Comparison of ENCODE assay signal across 13 mouse cellular contexts in genomic region chr9:60445821-60446220, GRCm38 (mm10).
A peak's percentile ranks its signal among the peaks of the same experiment; 100 is the strongest.
DNase-seq lines count a peak whose midpoint lies in the region; ATAC-seq and TF ChIP-seq lines count a peak whose summit lies in the region.
"Had no signal": no experiment of that assay in that cellular context is flagged by ENCODE, and none has a peak within 500 bp of the region (broad histone marks: within the 10 kb centered on the region; RNA-seq: fewer than 3 reads in every experiment).

No protein-coding gene starts in this region.

- H3K4me3 ChIP-seq in heart, embryonic 13.5 days: no peak overlapping the region
- no peak overlapping the region for H3K4me3 ChIP-seq in heart, postnatal 0 days (ENCODE audit: low read depth, low read length)
- H3K4me3 ChIP-seq in lung, postnatal 0 days (ENCODE audit: low read depth, low read length): no peak overlapping the region

- H3K4me1 ChIP-seq in heart, embryonic 13.5 days: peaks cover 15% of the 10 kb centered on the region
- H3K4me1 ChIP-seq in heart, postnatal 0 days (ENCODE audit: control insufficient read depth, insufficient read depth): peaks cover 5% of the 10 kb centered on the region; the same call in 1 of the 2 replicates
- no peaks in the 10 kb centered on the region for H3K4me1 ChIP-seq in lung, postnatal 0 days (ENCODE audit: insufficient read depth, low read depth, low read length)

- H3K9ac ChIP-seq in heart, embryonic 13.5 days: no peak overlapping the region
- no peak overlapping the region for H3K9ac ChIP-seq in heart, postnatal 0 days (replicated peaks; ENCODE audit: low read depth, low read length)
- no peak overlapping the region for H3K9ac ChIP-seq in lung, postnatal 0 days (replicated peaks; ENCODE audit: low read depth)

- peak overlapping the region; percentile 34; the same call in 1 of the 2 replicates for H3K27ac ChIP-seq in heart, embryonic 13.5 days (replicated peaks)
- H3K27ac ChIP-seq in heart, postnatal 0 days (ENCODE audit: low read depth): peak overlapping the region; percentile 39
- H3K27ac ChIP-seq in lung, postnatal 0 days (ENCODE audit: low read length): no peak overlapping the region
- H3K27ac ChIP-seq: macrophage had no signal

- no peaks in the 10 kb centered on the region for H3K36me3 ChIP-seq in heart, embryonic 13.5 days
- no peaks in the 10 kb centered on the region for H3K36me3 ChIP-seq in heart, postnatal 0 days (replicated peaks; ENCODE audit: control insufficient read depth, insufficient read depth, low read length)
- no peaks in the 10 kb centered on the region for H3K36me3 ChIP-seq in lung, postnatal 0 days (ENCODE audit: insufficient read depth, low read length)

- ATAC-seq in heart, embryonic 13.5 days (ENCODE audit: extremely low read depth, insufficient number of reproducible peaks, low FRiP score, low TSS enrichment): no peak
- ATAC-seq in heart, postnatal 0 days (ENCODE audit: insufficient read depth, low read depth): peak; percentile 41; the same call in 1 of the 2 replicates
- ATAC-seq in lung, postnatal 0 days: peak; percentile 49
- ATAC-seq: CD4-positive, CD25-positive, alpha-beta regulatory T cell, adult 4 months had no signal

- DNase-seq in heart, adult 11 months: no peak
- DNase-seq in Muller cell, postnatal 12 days (ENCODE audit: inconsistent ontology term): peak; percentile 65
- DNase-seq in heart, postnatal 0 days (ENCODE audit: low spot score): no peak
- peak; percentile 65 for DNase-seq in lung, postnatal 0 days (ENCODE audit: low spot score)
- DNase-seq in embryo, embryonic 11 days: no peak
- no peak for DNase-seq in MN1 (ENCODE audit: low spot score)
- DNase-seq in cerebellum, postnatal 36 days: no peak
- DNase-seq: adrenal gland, postnatal 10 days; cerebellum, adult 11 months; kidney, postnatal 14 days had no signal

- H3K4me2 ChIP-seq in heart, embryonic 13.5 days: no peak overlapping the region
- no peak overlapping the region for H3K4me2 ChIP-seq in heart, postnatal 0 days (ENCODE audit: low read depth, low read length)
- no peak overlapping the region for H3K4me2 ChIP-seq in lung, postnatal 0 days (replicated peaks; ENCODE audit: low read depth, low read length)

- WGBS in heart, embryonic 13.5 days: 66% methylated on average over 4 of the region's 4 CpGs
- WGBS in heart, postnatal 0 days: 42% methylated on average over 4 of the region's 4 CpGs
- WGBS in lung, postnatal 0 days: 26% methylated on average over 4 of the region's 4 CpGs

- TF ChIP-seq EP300 in heart, postnatal 0 days (IDR thresholded peaks at IDR 0.05; ENCODE audit: low read depth): no peak
- TF ChIP-seq EP300 in lung, postnatal 0 days (IDR thresholded peaks at IDR 0.05): no peak

- no peaks in the 10 kb centered on the region for H3K9me3 ChIP-seq in heart, embryonic 13.5 days
- no peaks in the 10 kb centered on the region for H3K9me3 ChIP-seq in heart, postnatal 0 days (replicated peaks; ENCODE audit: control insufficient read depth, low read length)
- H3K9me3 ChIP-seq in lung, postnatal 0 days (ENCODE audit: low read length): no peaks in the 10 kb centered on the region

- no peaks in the 10 kb centered on the region for H3K27me3 ChIP-seq in heart, embryonic 13.5 days (replicated peaks)
- H3K27me3 ChIP-seq in heart, postnatal 0 days (ENCODE audit: control insufficient read depth, insufficient read depth, low read length): no peaks in the 10 kb centered on the region
- no peaks in the 10 kb centered on the region for H3K27me3 ChIP-seq in lung, postnatal 0 days (replicated peaks; ENCODE audit: insufficient read depth, low read length)

- no peak for TF ChIP-seq CTCF in heart, postnatal 0 days (IDR thresholded peaks at IDR 0.05; ENCODE audit: low read depth)
- TF ChIP-seq CTCF in lung, postnatal 0 days (IDR thresholded peaks at IDR 0.05): no peak

Comparison
In these comparisons a context has a peak if more than half of its experiments do, and no peak if none do; other contexts are left out.
1. DNase-seq: peak in Muller cell, postnatal 12 days (single experiment) and lung, postnatal 0 days (single experiment); none in heart, adult 11 months (single experiment), heart, postnatal 0 days (single experiment), embryo, embryonic 11 days (single experiment), MN1 (single experiment) and cerebellum, postnatal 36 days (0 of 2).